Mouse (Mus musculus) neural tube, embryonic 14.5 days (tissue): ENCODE measurements at regions not wholly inside any gene's neighbourhood (a gene's known extent, or its start where the extent isn't known, plus 50 kb on each side); places are given as distances from the start of the nearest gene placed in this dataset.

Source experiments
- ATAC-seq: fragments of 200-750 bp; cut with Nextera tagmentation; 2 replicates; pipeline ENCODE4 v1.8.0; 2017; ENCODE audit warnings: low read depth, mild to moderate bottlenecking, moderate TSS enrichment, moderate library complexity
- H3K27ac ChIP-seq: fragments of 300-500 bp; sonication (generic); 2 replicates; pipeline ENCODE4 v1.5.1; 2014; ENCODE audit warnings: low read depth, mild to moderate bottlenecking, control low read depth, low read length, moderate library complexity, mixed read lengths
- H3K27me3 ChIP-seq: fragments of 300-500 bp; sonication (generic); 2 replicates; pipeline ENCODE4 v1.6.1; 2014; ENCODE audit warnings: low read length; ENCODE audit not compliant: control insufficient read depth, insufficient read depth
- H3K36me3 ChIP-seq: fragments of 300-500 bp; sonication (generic); 2 replicates; pipeline ENCODE4 v1.6.1; 2014; ENCODE audit warnings: low read length, mixed read lengths; ENCODE audit not compliant: control insufficient read depth, insufficient read depth
- H3K4me1 ChIP-seq: fragments of 300-500 bp; sonication (generic); 2 replicates; pipeline ENCODE4 v1.6.1; 2014; ENCODE audit warnings: low read length; ENCODE audit not compliant: control insufficient read depth, insufficient read depth
- H3K4me2 ChIP-seq: fragments of 300-500 bp; sonication (generic); 2 replicates; pipeline ENCODE4 v1.6.1; 2014; ENCODE audit warnings: mild to moderate bottlenecking, low read depth, low read length, control low read depth
- H3K4me3 ChIP-seq: fragments of 300-500 bp; sonication (generic); 2 replicates; pipeline ENCODE4 v1.5.1; 2014; ENCODE audit warnings: low read depth, low read length, control low read depth, mixed read lengths
- H3K9ac ChIP-seq: fragments of 300-500 bp; sonication (generic); replicated peaks from 2 replicates; pipeline ENCODE4 v1.6.1; 2014; ENCODE audit warnings: low read depth, mild to moderate bottlenecking, control low read depth, low read length, mixed read lengths
- H3K9me3 ChIP-seq: fragments of 300-500 bp; sonication (generic); 2 replicates; pipeline ENCODE4 v1.6.1; 2016; ENCODE audit warnings: low read length; ENCODE audit not compliant: control insufficient read depth
- WGBS: fragments of 180-500 bp; shearing (Covaris S2); extraction: QIAGEN DNeasy Blood & Tissue Kit; methylation state at CpG from one replicate; pipeline ENCODE4 v1.1.7; 2014; 5-methylcytosine and 5-hydroxymethylcytosine counted together

DNA sequence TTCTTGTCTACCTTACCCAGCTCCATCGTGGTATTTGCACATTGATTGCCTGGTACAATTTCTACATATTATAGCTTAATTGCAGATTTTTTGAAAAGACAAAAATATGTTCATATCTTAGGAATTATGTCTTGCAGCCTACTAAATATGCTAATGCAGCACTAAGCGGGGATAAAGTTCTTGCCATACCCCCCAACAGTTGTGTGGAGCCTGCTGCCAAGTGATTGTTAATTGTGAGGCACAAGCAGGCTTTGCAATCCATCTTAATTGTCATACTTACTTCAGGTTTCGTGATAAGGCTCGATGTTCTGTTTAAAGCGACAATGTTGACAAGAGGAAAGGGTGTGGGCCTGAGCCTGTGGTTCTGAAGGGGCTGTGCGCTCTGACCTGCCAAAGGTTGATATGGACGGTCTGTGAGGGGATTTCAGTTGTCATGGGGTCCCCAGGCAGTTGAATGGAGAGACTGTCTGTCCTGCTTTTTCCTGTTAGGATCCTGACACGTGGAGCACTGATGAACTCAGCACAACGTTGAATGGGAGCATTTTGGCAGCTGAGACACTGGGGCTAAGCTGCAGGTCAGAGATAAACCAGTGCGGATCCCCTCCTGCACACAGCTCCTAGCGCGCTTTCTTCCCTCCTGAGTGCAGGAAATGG lies 54.5 kb upstream of the Zeb2 start:
- Histone ChIP-seq H3K27me3 (no peaks in the 10 kb centered on the region), H3K9me3 (no peaks in the 10 kb centered on the region), H3K4me1 (no peaks in the 10 kb centered on the region), H3K4me3 (no peak overlapping the region), H3K4me2 (no peak overlapping the region), H3K27ac (no peak overlapping the region), H3K36me3 (no peaks in the 10 kb centered on the region), H3K9ac (no peak overlapping the region)
- no peak for ATAC-seq
- WGBS: 73% methylated on average over 12 of the region's 12 CpGs

DNA sequence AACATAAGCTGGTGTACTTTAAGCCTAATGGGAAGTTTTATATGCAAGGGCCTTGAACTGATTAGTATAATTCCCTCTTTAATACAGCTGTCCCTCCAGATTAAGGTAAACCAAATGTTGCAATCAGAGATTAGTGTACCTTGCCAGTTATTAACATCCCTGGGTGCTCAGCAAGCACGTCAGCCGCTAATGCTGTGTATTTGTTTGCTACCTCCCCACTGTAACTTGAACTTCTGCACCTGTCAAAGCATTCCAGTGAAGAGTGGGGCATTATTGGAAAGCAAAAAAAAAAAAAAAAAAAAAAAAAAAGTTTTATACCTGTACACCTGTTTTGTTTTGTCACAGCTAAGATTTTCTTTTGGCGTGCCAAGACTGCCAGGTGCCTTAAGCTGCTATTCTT lies 53.1 kb upstream of the Zeb2 start:
- Histone ChIP-seq H3K27ac (no peak overlapping the region), H3K4me2 (no peak overlapping the region), H3K27me3 (no peaks in the 10 kb centered on the region), H3K9ac (no peak overlapping the region), H3K36me3 (no peaks in the 10 kb centered on the region), H3K4me1 (no peaks in the 10 kb centered on the region), H3K9me3 (no peaks in the 10 kb centered on the region), H3K4me3 (no peak overlapping the region)
- no peak for ATAC-seq
- WGBS: 71% methylated on average over 3 of the region's 3 CpGs

GRCm38 (mm10) chr2:45169429-45170070 lies 52.4 kb upstream of the Zeb2 start:
- WGBS: 39% methylated on average over 9 of the region's 9 CpGs
- no peak overlapping the region for H3K4me2 ChIP-seq
- H3K27ac ChIP-seq: no peak overlapping the region
- H3K4me1 ChIP-seq: no peaks in the 10 kb centered on the region
- no peak overlapping the region for H3K9ac ChIP-seq
- no peak; the same call in 1 of the 2 replicates for ATAC-seq
- no peaks in the 10 kb centered on the region for H3K9me3 ChIP-seq
- H3K27me3 ChIP-seq: no peaks in the 10 kb centered on the region
- no peaks in the 10 kb centered on the region for H3K36me3 ChIP-seq
- H3K4me3 ChIP-seq: no peak overlapping the region

- Histone ChIP-seq H3K27me3 (no peaks in the 10 kb centered on the region), H3K9me3 (no peaks in the 10 kb centered on the region), H3K4me3 (no peak overlapping the region), H3K27ac (no peak overlapping the region), H3K36me3 (no peaks in the 10 kb centered on the region), H3K4me1 (no peaks in the 10 kb centered on the region), H3K4me2 (no peak overlapping the region), H3K9ac (no peak overlapping the region)
- 90% methylated on average over 3 of the region's 3 CpGs for WGBS
- no peak for ATAC-seq
These were observed 51.4 kb upstream of the Zeb2 start for GRCm38 (mm10) chr2:45168606-45169005.
